Mouse (Mus musculus): Measurements from ENCODE around the gene Gm43064. TPM values are rescaled to one million over a fixed set of nuclear protein-coding genes. Genes with fewer than 3 reads are reported as not detected.

Gm43064 gene
- total and polyA plus RNA-seq, 2 experiments from 2014 or later, result 0.35 to 3.2 TPM

GRCm38 (mm10) chr3:103801631-103802531 is 7.5 kb upstream of the Gm43064 start:
- Histone ChIP-seq H3K9ac (replicated peaks; ENCODE audit: low read length, poor library complexity, severe bottlenecking) (no peak overlapping the region), H3K27ac (ENCODE audit: low read depth, low read length) (peak overlapping the region; percentile 27; the same call in 1 of the 2 replicates), H3K9me3 (ENCODE audit: low read length) (no peaks in the 10 kb centered on the region), H3K36me3 (ENCODE audit: insufficient read depth, low read length) (peaks cover 15% of the 10 kb centered on the region), H3K4me1 (ENCODE audit: insufficient read depth, low read length) (no peaks in the 10 kb centered on the region), H3K4me2 (ENCODE audit: low read depth, low read length, poor library complexity, severe bottlenecking) (no peak overlapping the region), H3K4me3 (ENCODE audit: low read depth, low read length) (no peak overlapping the region), H3K27me3 (ENCODE audit: insufficient read depth, low read length) (no peaks in the 10 kb centered on the region)
- ATAC-seq (ENCODE audit: low FRiP score) (no peak), DNase-seq (ENCODE audit: low spot score) (peak; percentile 55)
- 76% methylated on average over 10 of the region's 10 CpGs for WGBS
- no peak for TF ChIP-seq CTCF (IDR thresholded peaks at IDR 0.05)

- Histone ChIP-seq H3K4me3 (ENCODE audit: low read depth, low read length) (no peak overlapping the region), H3K9me3 (ENCODE audit: low read length) (no peaks in the 10 kb centered on the region), H3K27ac (ENCODE audit: low read depth, low read length) (no peak overlapping the region), H3K9ac (replicated peaks; ENCODE audit: low read length, poor library complexity, severe bottlenecking) (no peak overlapping the region), H3K4me2 (ENCODE audit: low read depth, low read length, poor library complexity, severe bottlenecking) (no peak overlapping the region), H3K27me3 (ENCODE audit: insufficient read depth, low read length) (no peaks in the 10 kb centered on the region), H3K4me1 (ENCODE audit: insufficient read depth, low read length) (no peaks in the 10 kb centered on the region), H3K36me3 (ENCODE audit: insufficient read depth, low read length) (peaks cover 15% of the 10 kb centered on the region)
- ATAC-seq (ENCODE audit: low FRiP score), result no peak
- no peak for DNase-seq (ENCODE audit: low spot score)
- WGBS, result 86% methylated on average over 8 of the region's 8 CpGs
- no peak for TF ChIP-seq CTCF (IDR thresholded peaks at IDR 0.05)
Observed at GRCm38 (mm10) chr3:103802861-103803260, 6.5 kb upstream of the Gm43064 start.

DNA sequence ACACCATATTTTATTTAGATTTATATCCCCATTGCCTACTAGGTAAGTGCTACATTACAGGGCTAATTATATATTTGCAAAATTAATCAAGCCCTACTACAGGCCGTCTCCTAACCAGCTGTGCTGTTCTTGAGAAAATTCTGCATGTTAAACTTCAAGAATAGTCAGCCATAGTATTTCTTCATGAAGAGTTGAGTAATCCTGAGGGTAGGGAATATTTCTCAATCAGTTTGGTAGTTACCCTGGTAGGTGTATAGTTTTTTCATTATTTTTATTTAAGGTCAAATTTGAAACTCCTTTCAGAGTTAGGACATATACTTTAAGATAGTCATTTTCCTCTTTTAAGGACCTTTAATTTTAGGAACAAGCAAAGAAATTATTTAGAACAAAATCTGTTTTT is 3.7 kb upstream of the Gm43064 start:
- Histone ChIP-seq H3K36me3 (ENCODE audit: insufficient read depth, low read length) (peaks cover 15% of the 10 kb centered on the region), H3K4me3 (ENCODE audit: low read depth, low read length) (no peak overlapping the region), H3K9ac (replicated peaks; ENCODE audit: low read length, poor library complexity, severe bottlenecking) (no peak overlapping the region), H3K4me2 (ENCODE audit: low read depth, low read length, poor library complexity, severe bottlenecking) (no peak overlapping the region), H3K4me1 (ENCODE audit: insufficient read depth, low read length) (no peaks in the 10 kb centered on the region; the same call in 1 of the 2 replicates), H3K27ac (ENCODE audit: low read depth, low read length) (no peak overlapping the region), H3K9me3 (ENCODE audit: low read length) (no peaks in the 10 kb centered on the region), H3K27me3 (ENCODE audit: insufficient read depth, low read length) (no peaks in the 10 kb centered on the region)
- WGBS, result 96% methylated on average over 1 of the region's 1 CpGs
- DNase-seq (ENCODE audit: low spot score) (no peak), ATAC-seq (ENCODE audit: low FRiP score) (no peak)
- no peak for TF ChIP-seq CTCF (IDR thresholded peaks at IDR 0.05)

DNA sequence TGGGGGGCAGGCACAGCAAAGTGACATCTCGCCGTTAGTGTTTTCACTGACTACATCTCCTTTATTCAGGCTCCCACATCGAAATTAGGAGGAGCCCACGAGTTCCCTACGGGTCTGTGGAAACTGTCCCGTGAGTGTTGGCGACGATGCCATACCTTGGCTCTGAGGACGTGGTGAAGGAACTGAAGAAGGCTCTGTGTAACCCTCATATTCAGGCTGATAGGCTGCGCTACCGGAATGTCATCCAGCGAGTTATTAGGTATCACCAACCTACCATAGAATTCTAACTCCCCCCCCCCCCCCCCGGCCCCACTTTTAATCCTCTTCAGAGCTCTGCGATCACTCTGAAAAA is 402 bp downstream of the Gm43064 start:
- ATAC-seq (ENCODE audit: low FRiP score), result peak; percentile 51

GRCm38 (mm10) chr3:103810967-103811366 is 1.6 kb downstream of the Gm43064 start:
- no peak for TF ChIP-seq CTCF (IDR thresholded peaks at IDR 0.05)
- Histone ChIP-seq H3K9me3 (ENCODE audit: low read length) (no peaks in the 10 kb centered on the region), H3K4me2 (ENCODE audit: low read depth, low read length, poor library complexity, severe bottlenecking) (no peak overlapping the region), H3K27me3 (ENCODE audit: insufficient read depth, low read length) (no peaks in the 10 kb centered on the region), H3K27ac (ENCODE audit: low read depth, low read length) (no peak overlapping the region), H3K9ac (replicated peaks; ENCODE audit: low read length, poor library complexity, severe bottlenecking) (no peak overlapping the region), H3K4me3 (ENCODE audit: low read depth, low read length) (no peak overlapping the region), H3K4me1 (ENCODE audit: insufficient read depth, low read length) (no peaks in the 10 kb centered on the region; the same call in 1 of the 2 replicates), H3K36me3 (ENCODE audit: insufficient read depth, low read length) (peaks cover 11% of the 10 kb centered on the region)
- WGBS, result 94% methylated on average over 6 of the region's 6 CpGs
- ATAC-seq (ENCODE audit: low FRiP score), result no peak
- no peak for DNase-seq (ENCODE audit: low spot score)

More for the DNA sequence above, 402 bp downstream of the Gm43064 start:
- Histone ChIP-seq H3K4me1 (ENCODE audit: insufficient read depth, low read length) (no peaks in the 10 kb centered on the region; the same call in 1 of the 2 replicates), H3K9ac (replicated peaks; ENCODE audit: low read length, poor library complexity, severe bottlenecking) (peak overlapping the region; percentile 80), H3K4me3 (ENCODE audit: low read depth, low read length) (peak overlapping the region; percentile 60), H3K27ac (ENCODE audit: low read depth, low read length) (peak overlapping the region; percentile 90), H3K36me3 (ENCODE audit: insufficient read depth, low read length) (peaks cover 7% of the 10 kb centered on the region; the same call in 1 of the 2 replicates), H3K9me3 (ENCODE audit: low read length) (no peaks in the 10 kb centered on the region), H3K4me2 (ENCODE audit: low read depth, low read length, poor library complexity, severe bottlenecking) (peak overlapping the region; percentile 71), H3K27me3 (ENCODE audit: insufficient read depth, low read length) (no peaks in the 10 kb centered on the region)
- under 1% methylated on average over 14 of the region's 14 CpGs for WGBS
- peak; percentile 22 for DNase-seq (ENCODE audit: low spot score)
- no peak for TF ChIP-seq CTCF (IDR thresholded peaks at IDR 0.05)

DNA sequence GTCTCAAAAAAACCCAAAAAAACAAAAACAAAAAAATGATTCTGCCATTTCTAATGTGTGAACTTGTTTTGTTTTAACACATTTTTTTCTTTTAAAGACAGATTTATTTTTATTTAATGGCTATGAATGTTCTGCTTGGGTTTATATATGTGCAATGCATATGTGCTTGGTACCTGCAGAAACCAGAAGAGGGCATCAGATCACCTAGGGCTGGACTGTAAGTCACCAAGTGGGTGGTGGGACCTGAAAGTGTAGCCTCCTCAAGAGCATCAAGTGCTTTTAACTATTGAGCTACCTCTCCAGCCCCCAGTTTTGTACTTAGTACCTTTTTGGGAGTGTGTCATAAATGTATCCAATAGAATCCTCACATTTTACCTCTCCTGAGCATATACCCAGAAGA is 18.2 kb downstream of the Gm43064 start:
- H3K27ac ChIP-seq (ENCODE audit: low read depth, low read length), result no peak overlapping the region
- no peak overlapping the region for H3K4me3 ChIP-seq (ENCODE audit: low read depth, low read length)
- peak; percentile 19; the same call in 1 of the 2 replicates for TF ChIP-seq CTCF (IDR thresholded peaks at IDR 0.05)
- DNase-seq (ENCODE audit: low spot score), result no peak
- H3K4me2 ChIP-seq (ENCODE audit: low read depth, low read length, poor library complexity, severe bottlenecking), result no peak overlapping the region
- peaks cover 5% of the 10 kb centered on the region; the same call in 1 of the 2 replicates for H3K36me3 ChIP-seq (ENCODE audit: insufficient read depth, low read length)
- no peaks in the 10 kb centered on the region for H3K4me1 ChIP-seq (ENCODE audit: insufficient read depth, low read length)
- ATAC-seq (ENCODE audit: low FRiP score), result no peak
- no peaks in the 10 kb centered on the region for H3K27me3 ChIP-seq (ENCODE audit: insufficient read depth, low read length)
- H3K9ac ChIP-seq (replicated peaks; ENCODE audit: low read length, poor library complexity, severe bottlenecking), result no peak overlapping the region
- no peaks in the 10 kb centered on the region for H3K9me3 ChIP-seq (ENCODE audit: low read length)

Measured in midbrain, postnatal 0 days (tissue).